Mouse (Mus musculus) cerebellum, adult 2 months (tissue): ENCODE results near the gene Mfsd6. TPM values are rescaled to one million over a fixed set of nuclear protein-coding genes. Genes with fewer than 3 reads are reported as not detected.
A peak's percentile ranks its signal among the peaks of the same experiment; 100 is the strongest.

Experiments
- DNase-seq, 2 experiments: peaks; one replicate each; pipeline ENCODE4 v3.0.0; 2021
- H3K27ac ChIP-seq: fragments of 200-500 bp; 2 replicates; pipeline ENCODE4 v1.5.1; 2012; ENCODE audit warnings: low read length, control low read depth, inconsistent platforms; ENCODE audit not compliant: insufficient read depth
- H3K27me3 ChIP-seq: fragments of 200-500 bp; 2 replicates; pipeline ENCODE4 v1.6.1; 2012; ENCODE audit warnings: inconsistent platforms, mild to moderate bottlenecking, low read length, moderate library complexity; ENCODE audit not compliant: control insufficient read depth, insufficient read depth
- H3K4me1 ChIP-seq: fragments of 200-500 bp; 2 replicates; pipeline ENCODE4 v1.6.1; 2011; ENCODE audit warnings: low read length; ENCODE audit not compliant: control insufficient read depth, insufficient read depth
- H3K4me3 ChIP-seq: fragments of 200-500 bp; replicated peaks from 2 replicates; pipeline ENCODE3; 2011; ENCODE audit warnings: mild to moderate bottlenecking, low read depth, low read length, control low read depth; ENCODE audit not compliant: insufficient read depth
- CTCF ChIP-seq: fragments of 200-500 bp; IDR thresholded peaks from 2 replicates; pipeline ENCODE4 v1.5.1; 2011; ENCODE audit warnings: low read depth, mild to moderate bottlenecking, control low read depth, low read length, moderate library complexity, borderline replicate concordance; ENCODE audit not compliant: insufficient read depth
- POLR2A ChIP-seq: fragments of 200-500 bp; IDR thresholded peaks from 2 replicates; pipeline ENCODE4 v1.6.1; 2011; ENCODE audit warnings: low read length, control low read depth, borderline replicate concordance; ENCODE audit not compliant: insufficient read depth
- WGBS: fragments of 180-500 bp; shearing (Covaris S2); methylation state at CpG from one replicate; pipeline ENCODE4 v1.1.7; 2018; 5-methylcytosine and 5-hydroxymethylcytosine counted together
- polyA plus RNA-seq: library from polyadenylated mRNA; depleted of rRNA; stranded (reverse); fragments of >200 nt; gene quantifications from 2 replicates; pipeline ENCODE4 v1.2.3, GENCODE M21; 2012

Mfsd6 gene
- polyA plus RNA-seq, 1 experiment = 51.5 TPM

DNA sequence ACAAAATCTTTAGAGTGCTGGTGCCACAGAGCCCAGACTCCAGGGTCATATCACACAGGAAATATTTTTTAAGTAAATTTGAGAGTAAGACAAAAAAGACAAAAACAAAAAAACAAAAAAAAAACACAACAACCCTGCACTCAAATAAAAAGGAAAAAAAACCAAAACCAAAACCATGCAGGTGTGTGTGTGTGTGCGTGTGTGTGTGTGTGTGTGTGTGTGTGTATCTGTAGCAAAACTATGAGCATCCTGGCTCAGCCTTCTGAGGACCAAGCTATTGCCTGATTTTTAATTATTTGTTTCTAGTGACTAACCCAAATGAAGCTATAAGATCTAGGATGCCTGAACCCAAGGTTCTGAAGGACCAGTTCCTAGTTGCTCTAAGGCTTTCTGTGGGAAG lies 24.4 kb upstream of the Mfsd6 start:
- no peak for TF ChIP-seq CTCF
- TF ChIP-seq POLR2A = no peak
- no peak for DNase-seq
- no peak overlapping the region for H3K27ac ChIP-seq
- no peaks in the 10 kb centered on the region for H3K4me1 ChIP-seq
- no peaks in the 10 kb centered on the region for H3K27me3 ChIP-seq
- H3K4me3 ChIP-seq = no peak overlapping the region
- WGBS = 91% methylated on average over 1 of the region's 1 CpGs

DNA sequence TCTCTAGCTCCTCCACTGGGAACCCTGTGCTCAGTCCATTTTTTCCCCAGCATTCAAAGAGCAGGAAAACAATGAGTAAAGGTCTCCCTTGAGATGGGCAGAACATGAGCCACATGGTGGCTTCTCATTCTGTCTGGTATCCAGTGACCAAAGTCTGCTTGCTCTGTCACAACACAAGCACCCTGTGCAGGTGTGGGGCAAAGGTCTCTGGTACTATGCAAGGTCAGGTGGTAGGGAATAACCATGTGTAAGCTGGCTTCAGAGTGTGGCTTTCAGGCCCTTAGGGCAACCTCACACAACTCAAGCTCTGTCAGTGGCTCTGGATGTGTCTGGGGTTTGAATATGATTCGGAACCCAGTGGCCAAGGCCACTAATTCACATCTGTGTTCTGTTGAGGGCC lies 22.7 kb upstream of the Mfsd6 start:
- no peaks in the 10 kb centered on the region for H3K4me1 ChIP-seq
- no peak for TF ChIP-seq POLR2A
- no peaks in the 10 kb centered on the region for H3K27me3 ChIP-seq
- WGBS = 88% methylated on average over 1 of the region's 1 CpGs
- no peak overlapping the region for H3K27ac ChIP-seq
- no peak for DNase-seq
- no peak overlapping the region for H3K4me3 ChIP-seq

DNA sequence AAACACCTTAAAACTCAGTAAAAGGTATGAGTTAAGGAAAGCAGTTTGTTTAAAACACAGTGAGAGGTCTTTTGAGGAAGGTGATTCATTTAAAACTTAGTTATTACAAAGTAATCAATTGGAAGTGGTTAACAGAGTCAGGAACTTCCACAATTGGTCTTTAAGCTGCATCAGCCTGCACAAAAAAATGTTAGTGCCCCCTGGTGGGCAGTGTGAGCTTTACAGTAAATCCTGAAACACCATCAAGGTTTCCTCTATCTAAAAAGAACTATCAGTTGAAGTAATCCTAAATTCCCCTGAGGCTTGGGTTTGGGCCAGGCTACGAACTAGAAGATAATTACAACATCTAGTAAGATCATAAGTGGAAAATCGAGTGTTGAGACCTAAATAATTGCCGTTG lies 21.0 kb upstream of the Mfsd6 start:
- H3K27ac ChIP-seq = no peak overlapping the region
- TF ChIP-seq POLR2A = no peak
- TF ChIP-seq CTCF = no peak; the same call in 1 of the 2 replicates
- 15% methylated on average over 3 of the region's 3 CpGs for WGBS
- peak; percentile 61 to 69 for DNase-seq
- no peaks in the 10 kb centered on the region for H3K27me3 ChIP-seq
- H3K4me3 ChIP-seq = no peak overlapping the region
- H3K4me1 ChIP-seq = no peaks in the 10 kb centered on the region

DNA sequence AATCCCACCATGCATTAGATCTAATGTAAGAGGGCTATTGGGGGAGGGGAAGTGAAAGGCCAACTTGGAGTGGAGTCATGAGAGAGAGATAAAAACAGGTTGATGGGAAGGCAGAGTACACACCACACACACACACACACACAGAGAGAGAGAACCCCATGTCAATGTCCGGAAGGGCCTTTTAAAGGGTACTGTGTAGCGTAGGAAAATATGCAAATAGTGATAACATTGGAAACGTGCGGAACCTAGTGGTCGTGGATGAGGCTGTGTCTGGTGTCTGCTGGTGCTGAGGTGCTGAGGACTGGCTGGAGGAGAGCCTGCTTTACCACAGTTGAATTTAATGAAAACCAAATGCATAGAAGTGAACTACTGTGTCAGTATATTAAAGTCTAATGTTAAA lies 15.3 kb upstream of the Mfsd6 start:
- 81% methylated on average over 5 of the region's 5 CpGs for WGBS
- Histone ChIP-seq H3K27me3 (no peaks in the 10 kb centered on the region), H3K4me1 (no peaks in the 10 kb centered on the region), H3K4me3 (no peak overlapping the region), H3K27ac (no peak overlapping the region)
- no peak for DNase-seq
- no peak for TF ChIP-seq CTCF
- no peak for TF ChIP-seq POLR2A

DNA sequence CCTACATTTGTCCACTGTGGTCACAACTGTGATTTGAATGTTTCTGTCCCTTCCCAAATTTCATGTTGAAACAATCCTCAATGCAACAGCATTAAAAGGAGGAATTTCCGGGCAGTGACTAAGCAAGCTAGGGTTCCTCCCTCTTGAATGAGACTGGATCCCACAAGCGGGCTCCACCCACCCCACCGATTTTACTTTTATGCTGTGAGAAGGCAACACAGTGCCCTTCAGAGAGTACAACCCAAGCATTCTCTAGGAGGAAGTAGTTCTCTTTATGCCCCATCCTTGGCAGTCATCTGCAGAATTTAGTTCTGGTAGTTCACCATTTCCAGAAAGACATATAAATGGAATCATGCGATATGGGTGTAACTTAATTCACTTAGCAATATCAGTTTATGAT lies 6.9 kb upstream of the Mfsd6 start:
- no peak for TF ChIP-seq CTCF
- TF ChIP-seq POLR2A = no peak
- Histone ChIP-seq H3K27ac (no peak overlapping the region), H3K4me3 (no peak overlapping the region), H3K27me3 (no peaks in the 10 kb centered on the region), H3K4me1 (peaks cover 8% of the 10 kb centered on the region; the same call in 1 of the 2 replicates)
- WGBS = 83% methylated on average over 4 of the region's 4 CpGs
- DNase-seq = no peak

DNA sequence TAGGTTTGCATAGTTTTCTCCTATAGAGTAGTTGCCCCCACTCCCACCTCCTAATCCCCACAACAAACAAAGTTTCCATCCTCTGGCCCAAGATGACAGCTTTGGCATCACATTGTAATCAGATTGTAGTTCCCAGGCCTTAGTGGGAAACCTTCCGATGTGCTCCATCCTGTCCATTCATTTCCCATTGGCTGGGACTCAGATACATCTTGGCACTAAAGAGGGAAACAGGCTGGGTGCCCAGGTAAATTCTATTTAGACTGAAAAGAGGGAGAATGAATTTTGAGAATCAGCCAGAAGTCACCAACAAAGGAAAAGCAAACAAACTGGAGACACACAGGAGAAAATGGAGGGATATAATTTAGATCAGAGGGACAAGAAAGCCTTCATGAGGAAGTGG lies 3.0 kb upstream of the Mfsd6 start:
- peak; percentile 57 to 85 for DNase-seq
- WGBS = 5% methylated on average over 1 of the region's 1 CpGs
- Histone ChIP-seq H3K27me3 (no peaks in the 10 kb centered on the region), H3K4me3 (no peak overlapping the region), H3K27ac (no peak overlapping the region), H3K4me1 (peaks cover 13% of the 10 kb centered on the region; the same call in 1 of the 2 replicates)
- TF ChIP-seq POLR2A (no peak), CTCF (no peak)

DNA sequence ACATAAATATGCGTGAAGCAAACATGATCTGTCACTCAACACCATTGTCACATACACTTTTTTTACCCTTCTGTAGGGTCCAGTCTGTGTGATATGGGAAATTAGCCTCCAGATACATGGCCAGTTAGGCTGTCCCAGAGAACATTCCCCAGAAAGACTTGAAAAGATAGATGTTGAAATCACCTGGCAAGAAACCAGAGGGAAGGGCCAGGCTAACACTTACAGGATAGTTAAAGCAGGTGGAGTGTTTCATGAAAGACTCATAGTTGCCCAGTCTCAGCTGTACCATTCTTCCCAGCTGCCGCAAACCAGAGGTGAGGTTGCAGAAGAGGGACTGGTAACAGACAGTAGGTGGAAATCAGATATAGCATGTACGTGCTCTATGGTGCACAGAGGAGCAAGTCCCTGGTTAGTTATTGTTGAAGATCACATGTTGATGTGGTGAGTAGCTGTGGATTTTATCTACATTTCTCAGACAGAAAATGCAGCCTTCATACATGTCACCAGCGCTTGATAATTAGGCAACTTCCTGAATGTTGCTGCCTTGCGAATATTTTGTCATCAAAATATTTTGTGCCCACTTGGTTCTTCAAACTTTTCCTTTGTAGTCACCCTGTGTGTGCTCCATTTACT lies 1.7 kb upstream of the Mfsd6 start:
- no peak for TF ChIP-seq POLR2A
- TF ChIP-seq CTCF = no peak
- DNase-seq = no peak
- Histone ChIP-seq H3K4me1 (peaks cover 13% of the 10 kb centered on the region; the same call in 1 of the 2 replicates), H3K27me3 (no peaks in the 10 kb centered on the region), H3K27ac (no peak overlapping the region), H3K4me3 (no peak overlapping the region)
- WGBS = 99% methylated on average over 5 of the region's 5 CpGs

DNA sequence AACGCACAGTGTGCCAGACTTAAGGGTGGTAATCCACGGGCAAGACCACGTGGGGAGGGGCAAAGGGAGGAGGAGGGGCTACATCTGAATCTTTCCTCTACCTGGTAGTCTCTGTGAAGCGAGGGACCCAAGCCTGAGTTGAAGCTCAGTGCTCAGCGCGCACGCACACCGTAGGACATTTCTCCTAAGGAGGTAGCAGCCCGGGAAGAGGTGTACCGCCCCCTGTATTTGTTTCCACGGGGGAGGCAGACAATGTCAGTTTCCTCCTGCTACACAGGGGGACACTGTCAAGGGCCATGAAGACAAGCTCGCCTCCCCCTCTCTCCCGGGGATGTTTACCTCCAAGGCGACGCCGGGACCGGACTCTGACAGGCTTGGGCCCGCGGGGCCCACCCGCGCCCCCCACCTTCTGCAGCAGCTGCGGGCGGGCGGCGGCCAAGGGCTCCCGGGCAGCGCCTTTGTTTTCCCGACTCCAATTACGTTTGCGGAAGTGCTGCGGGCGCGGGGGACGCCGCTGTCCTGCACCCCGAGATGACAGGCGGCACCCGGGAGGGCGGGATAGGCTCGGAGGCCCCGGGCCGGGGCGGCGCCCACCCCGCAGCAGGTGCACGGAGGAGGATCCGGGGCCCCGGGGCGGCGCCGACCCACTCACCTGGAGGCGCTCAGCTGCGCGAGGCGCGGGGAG lies 749 bp downstream of the Mfsd6 start:
- no peak for TF ChIP-seq CTCF
- TF ChIP-seq POLR2A = no peak
- peak; percentile 64 to 80 for DNase-seq
- Histone ChIP-seq H3K4me3 (peak overlapping the region; percentile 59), H3K27me3 (no peaks in the 10 kb centered on the region), H3K27ac (peak overlapping the region; percentile 90), H3K4me1 (peaks cover 16% of the 10 kb centered on the region; the same call in 1 of the 2 replicates)
- under 1% methylated on average over 56 of the region's 56 CpGs for WGBS
